Mouse (Mus musculus): Measurements from ENCODE around the gene Foxn3.

Foxn3 gene

DNA sequence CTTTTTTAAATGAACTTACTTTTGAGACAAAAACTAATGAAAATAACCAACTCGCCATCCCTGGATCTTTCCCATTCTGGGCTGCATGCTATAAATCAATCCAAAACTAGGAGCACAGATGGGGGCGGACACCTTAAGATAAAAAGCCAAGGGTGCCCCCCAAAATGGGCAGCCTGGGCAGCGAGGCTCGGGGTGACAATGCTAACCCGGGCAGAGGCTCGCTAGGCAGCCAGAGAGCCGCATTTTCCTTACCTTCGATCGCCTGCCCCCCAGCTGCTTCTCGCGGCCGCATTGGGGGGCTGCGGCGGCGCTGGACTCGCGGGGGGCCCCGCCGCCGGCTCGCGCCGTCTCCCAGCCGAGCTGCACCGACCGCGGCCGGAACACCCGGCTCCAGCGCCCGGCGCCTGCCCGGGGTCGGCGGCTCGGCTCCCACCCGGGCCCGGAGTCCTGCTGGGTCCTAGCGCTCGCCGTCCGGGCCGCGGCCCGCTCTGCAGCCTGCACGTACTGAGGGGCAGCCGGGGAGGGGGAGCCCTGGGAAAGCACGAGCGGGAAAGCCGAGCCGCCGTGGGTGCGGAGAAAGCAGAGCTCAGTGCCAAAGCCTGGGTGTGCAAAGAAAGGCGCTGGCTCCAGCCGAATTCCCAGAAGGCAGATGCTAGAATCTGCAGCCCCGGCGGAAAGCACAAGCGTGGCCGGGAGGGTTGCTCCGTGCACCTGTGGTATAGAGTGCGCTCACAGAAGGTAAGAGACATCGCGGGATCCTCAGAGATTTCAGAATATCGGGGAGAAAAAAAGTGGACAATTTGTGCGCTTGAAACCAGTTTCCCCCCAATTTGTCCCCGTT lies at the start of gene Foxn3:
Gene Foxn3, minus strand, starts transcription at position 364 of the 841 bp plus-strand sequence.
- DNase-seq = peak; percentile 71 to 87

DNA sequence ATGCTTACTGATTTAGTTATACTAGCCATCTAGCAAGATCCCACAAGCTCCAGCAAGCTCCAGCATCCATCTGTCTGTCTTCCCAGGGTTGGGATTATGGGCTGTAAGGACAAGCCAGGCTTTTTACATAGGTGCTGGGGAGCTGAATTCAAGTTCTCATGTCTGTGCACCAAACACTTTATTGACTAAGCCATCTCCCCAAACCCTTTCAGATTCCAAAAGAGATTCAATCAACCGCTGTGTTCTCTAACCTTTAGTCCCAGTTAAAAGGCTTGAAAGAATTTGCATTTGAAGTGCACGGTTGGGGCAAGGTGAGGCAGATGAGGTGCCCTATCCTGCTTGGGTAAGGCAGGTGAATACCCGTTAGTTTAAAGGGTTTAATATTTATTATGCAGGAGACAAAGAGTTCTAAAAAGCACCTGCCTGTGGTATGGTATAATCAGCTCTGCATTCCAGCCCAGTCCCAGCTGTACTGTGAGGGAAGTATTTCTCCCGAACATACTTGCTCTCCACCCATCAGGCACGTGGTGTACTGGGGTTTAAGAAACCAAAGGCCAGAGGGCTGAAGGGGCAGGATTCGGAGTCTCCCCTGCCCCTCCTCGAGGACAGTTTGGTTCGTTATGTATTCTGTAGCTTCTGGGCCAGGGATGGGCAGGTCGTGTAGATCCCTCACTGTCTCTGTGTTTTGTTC lies 48.9 kb upstream of the Foxn3 start:
- no peak for DNase-seq

DNA sequence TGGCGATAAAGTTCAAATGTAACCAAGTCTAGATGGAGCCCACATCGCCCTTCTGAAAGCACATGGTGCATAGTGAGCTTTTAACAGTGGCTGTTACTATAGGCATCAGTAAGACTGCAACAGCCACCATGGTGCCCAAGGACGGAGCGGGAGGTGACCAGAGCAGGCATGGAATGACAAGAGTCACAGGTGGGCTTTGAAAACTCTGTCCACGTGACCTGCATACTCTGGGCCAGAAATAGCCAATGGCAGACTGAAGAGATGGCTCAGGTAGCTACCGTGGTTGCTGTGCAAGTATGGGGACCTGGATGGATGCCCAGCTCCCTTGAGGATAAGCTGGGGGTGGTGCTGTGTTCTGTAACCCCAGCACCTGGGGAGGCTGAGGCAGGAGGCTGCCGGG lies 47.5 kb upstream of the Foxn3 start:
- DNase-seq = no peak

DNA sequence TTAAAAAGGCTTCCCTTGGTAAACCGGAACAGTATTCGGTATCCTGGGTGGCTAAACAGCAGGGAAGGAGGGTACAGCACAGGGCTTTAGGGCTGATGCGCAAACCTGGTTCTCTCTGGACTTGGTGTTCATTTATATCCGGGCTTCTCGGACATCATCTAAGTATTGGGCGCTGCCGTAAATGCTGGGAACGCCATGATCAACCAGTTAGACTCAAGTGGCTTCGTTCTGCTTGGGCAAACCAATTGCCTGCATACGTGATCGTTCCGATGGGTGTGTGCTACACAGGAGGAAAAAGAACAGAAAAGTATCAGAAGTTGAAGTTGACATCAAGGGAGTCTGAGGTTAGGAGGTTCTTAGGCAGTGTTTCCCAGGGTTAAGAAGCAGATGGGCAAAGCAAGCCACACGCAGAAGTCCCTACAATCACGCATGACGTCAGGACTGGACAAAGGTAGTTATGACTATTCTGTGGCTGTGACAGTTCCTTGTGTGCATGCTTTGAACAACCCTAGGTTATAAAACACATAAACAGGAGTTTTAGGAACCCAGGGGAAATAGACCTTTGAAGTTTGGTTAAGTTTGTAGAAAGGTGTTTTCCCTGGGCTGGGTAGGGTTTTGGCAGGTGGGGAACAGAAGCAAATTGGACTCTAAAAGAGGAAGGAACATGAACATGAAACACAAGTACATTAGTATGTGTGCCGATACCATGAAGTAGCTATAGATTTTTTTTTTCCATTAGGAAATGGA lies 46.9 kb upstream of the Foxn3 start:
- no peak for DNase-seq

DNA sequence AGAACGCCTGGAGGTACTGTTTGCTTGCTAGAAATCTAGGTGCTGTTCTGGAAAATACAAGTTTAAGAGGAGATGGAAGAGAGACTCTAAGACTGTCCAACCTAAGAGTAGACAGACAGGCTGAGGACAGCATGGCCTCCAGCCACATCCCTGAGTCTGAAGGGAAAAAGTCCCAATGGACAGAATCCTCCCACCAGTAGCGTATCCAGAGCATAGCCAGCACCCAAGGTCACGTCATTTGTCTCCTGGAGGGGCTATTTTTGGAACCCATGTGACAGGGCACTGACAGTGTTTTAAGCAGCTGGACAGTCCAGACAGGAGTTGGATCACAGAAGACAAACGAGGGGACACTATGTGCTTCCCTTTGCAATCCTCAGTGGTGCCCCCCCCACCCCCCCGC lies 46.3 kb upstream of the Foxn3 start:
- no peak for DNase-seq

DNA sequence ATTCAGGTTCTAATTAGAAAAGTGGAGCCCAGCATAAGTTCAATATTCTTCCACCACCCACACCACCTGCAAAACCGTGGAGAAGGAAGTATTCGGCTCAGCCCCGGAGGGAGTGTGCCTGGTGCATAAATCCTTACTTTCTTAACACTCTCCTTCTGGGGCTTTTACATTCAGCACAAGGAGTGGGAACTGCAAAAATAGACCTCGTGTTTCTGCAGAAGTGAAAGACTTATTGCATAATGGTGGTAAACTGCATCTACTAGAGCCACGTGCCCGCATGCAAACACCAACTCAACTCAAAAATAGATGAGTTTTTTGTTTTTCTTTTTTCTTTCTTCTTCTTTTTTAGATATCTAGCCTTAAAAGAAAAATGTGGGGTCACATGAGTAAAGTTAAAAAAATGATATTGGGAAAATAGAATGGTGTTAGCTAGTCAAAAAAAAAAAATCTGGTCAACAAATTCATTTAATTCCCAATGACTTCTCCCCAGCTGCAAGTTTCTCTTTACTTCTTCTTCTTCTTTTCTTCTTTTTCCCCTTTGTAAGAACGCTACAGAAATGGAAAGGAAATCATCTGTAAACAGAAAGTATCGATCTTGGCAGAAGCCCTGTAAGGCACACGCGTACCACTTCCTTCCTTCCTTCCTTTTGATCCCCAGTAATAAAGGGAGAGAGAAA lies 45.0 kb upstream of the Foxn3 start:
- no peak for DNase-seq

DNA sequence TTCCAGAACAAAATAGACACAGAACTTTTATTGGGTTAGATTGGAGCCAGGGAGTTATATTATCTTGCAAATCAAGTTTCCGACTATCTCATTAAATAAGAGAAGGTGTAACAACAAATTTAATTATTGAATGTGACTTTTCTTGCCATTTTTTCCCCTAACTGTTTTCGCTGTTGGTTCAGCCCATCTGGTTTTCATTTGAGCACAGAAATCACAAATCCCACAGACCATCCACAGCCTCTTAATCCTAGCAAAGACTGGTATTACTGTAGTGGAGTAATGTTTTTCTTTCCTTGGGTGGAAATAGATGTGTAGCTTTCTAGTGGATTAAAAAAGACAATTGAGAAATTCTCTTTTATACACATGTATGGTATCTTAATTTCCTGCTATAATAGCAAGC lies 40.0 kb upstream of the Foxn3 start:
- no peak for DNase-seq

DNA sequence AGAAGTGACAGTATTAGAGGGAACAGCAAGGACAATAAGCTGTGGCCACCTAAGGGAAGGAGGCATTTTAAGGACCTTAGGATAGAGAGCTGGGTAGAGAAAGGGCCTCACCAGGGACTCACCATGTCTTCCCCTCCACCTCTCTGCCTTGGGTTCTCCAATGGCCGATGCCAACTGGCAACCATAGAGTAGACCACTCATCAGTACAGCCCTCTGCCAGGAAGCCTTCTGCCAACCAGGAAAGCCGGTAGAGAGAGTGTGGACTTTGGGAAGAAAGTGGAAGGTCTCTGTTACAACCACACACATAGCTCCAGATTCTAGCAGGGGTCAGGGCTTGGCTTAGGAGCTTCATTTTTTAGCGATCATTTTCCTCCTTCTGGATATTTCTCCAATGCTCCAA lies 38.5 kb upstream of the Foxn3 start:
- DNase-seq = no peak

DNA sequence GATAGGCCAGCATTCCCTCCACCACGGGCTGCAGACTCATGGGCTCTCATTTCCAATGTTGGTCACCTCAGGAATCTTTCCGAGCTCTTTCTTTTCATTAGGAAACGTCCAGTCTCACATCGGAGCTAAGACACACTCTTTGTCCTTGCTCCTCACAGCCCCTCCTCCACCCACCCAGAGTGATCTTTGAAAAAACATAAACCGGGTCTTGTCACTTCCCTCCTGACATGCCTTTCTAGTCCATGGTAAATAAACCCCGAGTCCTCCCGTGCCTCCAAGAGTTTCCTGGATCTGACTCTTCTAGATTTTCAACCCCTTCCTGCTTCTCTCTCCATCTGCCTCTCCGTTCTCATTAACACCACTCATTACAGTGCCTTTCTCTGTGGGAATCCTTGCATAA lies 38.0 kb upstream of the Foxn3 start:
- no peak for DNase-seq

DNA sequence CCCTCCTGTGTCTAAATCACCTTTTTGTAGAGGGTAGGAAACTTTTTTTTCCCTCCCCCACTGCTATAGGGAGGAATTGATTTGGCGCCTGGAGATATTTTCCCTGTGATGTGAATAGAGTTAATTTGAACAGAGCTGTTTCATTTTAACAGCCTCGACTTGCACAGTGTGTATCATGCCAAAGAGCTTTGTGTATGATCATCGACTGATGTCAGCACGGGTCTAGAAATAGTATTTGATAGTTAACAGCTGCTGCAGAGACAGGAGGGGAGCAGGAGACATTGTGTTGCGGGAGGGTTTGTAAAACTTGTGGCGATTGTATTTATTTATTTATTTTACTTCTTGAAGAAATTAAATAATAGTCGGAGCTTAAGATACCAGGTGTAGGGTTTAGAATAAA lies 36.2 kb upstream of the Foxn3 start:
- no peak for DNase-seq

DNA sequence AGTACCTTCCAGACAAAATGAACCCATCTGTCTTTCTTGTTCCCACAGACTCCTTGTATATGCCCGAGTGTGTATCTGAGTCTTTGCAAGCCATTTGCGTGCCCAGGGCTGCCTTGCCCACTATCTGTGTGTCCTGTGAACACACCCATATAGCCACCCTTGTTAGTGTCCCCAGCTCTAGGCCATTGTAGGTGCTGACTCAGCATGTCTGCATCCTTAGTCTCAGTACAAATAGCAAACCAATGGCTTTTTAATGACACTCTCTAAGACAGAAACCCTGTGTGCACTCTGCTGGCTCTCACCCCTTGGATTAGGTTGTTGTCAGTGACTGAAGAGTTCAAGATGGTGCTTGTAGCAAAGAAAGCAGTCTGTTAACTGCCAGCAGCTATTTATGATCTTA lies 33.0 kb upstream of the Foxn3 start:
- no peak for DNase-seq

DNA sequence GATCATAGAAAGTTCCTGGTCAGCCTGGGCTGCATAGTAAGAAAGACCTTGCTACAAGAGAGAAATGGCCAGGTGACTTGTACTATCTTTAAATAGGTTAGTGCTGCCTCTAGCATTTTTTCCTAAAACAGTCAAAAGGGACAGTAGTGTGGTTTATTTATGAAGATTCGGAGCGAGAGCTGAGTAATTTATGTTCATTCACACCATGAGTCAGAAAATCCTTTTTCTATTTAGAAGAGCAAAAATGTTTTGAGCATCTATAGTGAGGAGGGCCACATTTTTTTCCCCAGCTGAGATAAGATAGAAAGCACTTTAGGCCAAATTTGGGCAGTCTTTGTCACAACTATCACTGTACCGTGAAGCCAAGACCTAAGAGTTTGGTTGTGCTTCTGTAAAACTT lies 24.0 kb upstream of the Foxn3 start:
- DNase-seq = no peak

DNA sequence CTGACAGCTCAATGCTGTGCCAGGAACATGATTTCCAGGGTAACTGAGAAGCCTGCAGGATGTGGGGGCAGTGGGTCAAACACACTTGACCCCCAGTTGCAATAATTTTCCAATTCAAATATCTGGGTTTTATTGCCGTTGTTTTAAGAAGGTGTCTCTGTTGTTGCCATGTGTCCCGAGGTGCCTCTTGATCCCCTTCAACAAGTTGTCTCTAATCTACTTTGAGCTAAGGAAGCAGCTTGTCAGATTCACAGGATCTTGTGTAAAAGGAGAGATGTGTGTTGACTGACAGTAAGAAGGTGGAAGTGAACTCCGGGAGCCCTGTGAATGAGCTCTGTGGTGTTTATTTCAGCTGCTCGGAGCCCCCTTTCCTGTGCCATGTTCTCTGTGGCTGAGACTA lies 16.6 kb upstream of the Foxn3 start:
- DNase-seq = peak in 1 of 2 experiments; percentile 27

DNA sequence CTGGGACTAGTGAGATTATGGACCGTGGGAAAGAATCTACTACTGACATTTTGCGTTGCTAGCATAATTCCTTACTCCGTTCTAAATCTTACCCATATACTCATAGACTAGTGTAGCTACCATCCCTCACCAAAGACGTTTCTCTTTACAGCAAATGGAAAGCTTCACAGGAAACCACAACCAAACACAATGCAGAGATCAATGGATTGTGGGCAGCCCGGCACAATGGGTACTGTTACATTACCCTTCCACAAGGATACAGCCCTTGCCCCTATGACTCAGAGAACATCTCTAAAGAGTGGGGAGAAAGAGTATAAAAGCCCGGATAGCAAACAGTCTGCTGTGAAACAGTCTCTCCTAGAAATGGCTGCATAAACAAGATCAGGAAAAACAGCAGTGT lies 13.3 kb upstream of the Foxn3 start:
- DNase-seq = no peak

DNA sequence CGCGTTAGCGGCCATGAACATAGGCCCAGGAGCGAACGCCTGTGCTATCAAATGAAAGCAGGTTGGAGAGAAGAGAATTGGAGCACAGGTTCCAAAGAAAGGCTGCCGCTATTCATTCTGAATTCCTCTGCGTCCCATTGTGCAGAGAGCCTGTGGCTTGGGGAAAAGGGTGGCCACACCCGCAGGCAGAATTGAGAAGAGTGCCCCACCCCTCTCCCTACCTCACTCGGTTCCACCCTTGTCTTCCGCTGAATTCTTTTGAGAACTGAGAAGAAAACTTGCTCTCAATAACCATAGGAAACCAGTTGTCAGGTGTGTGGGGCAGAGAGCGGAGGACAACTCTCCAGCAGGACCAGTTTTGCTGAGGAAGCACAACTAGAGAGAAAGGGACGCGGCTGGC lies 10.9 kb upstream of the Foxn3 start:
- DNase-seq = no peak

DNA sequence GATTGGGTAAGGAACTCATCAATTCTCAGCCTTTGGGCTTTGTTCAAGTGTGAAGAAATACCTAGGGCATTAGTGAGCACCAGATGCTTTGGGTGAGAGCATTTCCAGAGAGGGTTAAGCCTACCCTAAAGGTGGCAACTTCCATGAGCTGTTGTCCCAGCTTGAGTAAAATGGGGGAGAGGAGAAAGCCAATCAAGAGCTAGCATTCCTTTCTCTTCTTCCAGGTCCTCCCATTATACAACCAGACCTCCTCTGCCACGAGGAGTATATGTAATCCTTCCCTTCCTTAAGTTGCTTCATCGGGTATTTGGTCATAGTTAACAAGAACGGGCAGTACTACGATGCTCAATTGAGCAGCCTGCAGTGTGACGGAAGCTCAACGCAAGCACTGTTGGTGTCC lies 9.7 kb upstream of the Foxn3 start:
- DNase-seq = no peak

DNA sequence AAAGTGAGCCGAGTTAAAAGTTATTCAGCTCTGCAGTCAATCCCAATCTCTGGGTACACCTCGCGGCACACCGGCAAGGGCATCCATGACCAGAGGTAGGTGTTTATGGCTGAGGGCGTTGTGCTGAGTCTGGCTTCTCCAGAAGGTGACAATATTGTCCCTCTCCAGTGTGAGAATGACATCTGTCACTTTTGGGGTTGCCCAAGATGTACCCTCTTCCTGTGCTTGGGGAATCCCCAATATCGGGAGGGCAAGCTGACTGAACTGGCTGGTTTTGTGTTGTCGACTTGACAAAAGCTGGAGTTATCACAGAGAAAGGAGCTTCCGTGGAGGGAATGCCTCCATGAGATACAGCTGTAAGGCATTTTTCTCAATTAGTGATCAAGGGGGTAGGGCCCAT lies 8.6 kb upstream of the Foxn3 start:
- no peak for DNase-seq

DNA sequence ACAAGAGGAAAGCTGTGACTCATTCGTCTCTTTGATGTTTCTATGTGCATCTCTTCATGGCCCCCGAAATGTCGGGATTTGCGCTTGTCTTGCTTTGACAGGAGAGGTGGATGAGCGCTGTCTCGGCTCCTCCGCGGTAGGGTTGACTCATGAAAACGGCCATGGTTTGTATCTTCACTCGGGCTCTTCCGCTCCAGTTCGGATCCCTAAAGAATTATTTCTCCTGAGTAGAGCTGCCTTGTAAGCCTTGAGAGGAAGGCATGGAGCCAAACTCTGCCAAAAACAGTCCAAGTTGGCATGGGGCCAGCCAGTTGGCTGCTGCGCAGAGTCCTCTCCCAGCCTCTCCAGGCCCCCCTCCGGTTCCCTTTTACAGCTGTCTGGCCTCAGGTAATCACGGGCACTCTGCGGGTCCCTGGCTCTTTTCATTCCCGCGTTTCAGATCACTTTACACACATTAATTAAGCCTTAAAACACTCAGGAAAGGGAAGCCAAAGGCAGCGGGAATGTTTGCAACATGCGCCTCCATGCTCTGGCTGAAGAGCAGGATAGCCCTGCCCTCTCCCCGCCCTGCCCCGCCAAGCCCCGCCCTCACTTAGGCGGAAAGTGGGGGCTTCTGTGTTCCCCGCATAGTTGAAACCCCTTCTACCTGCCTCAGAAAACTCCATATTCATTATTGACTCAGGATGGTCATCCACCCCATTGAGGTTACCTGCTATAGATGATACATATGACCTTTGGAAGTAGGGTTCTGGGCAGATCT lies 7.0 kb upstream of the Foxn3 start:
- DNase-seq = peak; percentile 60 to 69

DNA sequence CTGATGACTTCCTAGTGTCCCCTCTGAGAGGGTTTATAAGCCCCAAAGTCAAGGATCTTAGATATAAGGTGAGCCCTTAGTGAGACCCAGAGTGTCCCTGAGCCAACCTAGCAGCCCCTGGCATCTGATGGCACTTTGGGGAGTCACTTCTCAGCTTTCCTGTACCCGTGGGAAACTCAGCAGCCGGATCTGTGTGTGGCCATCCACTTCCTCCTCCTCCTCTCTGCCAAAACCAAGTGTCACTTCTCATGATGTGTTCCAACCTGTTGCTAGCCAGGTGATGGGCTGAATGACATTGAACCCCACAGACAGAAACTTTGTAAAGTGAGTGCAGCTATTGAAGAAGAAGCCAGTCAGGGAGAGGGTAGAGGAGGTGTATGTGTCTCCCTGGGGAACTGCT lies 2.2 kb upstream of the Foxn3 start:
- DNase-seq = no peak

DNA sequence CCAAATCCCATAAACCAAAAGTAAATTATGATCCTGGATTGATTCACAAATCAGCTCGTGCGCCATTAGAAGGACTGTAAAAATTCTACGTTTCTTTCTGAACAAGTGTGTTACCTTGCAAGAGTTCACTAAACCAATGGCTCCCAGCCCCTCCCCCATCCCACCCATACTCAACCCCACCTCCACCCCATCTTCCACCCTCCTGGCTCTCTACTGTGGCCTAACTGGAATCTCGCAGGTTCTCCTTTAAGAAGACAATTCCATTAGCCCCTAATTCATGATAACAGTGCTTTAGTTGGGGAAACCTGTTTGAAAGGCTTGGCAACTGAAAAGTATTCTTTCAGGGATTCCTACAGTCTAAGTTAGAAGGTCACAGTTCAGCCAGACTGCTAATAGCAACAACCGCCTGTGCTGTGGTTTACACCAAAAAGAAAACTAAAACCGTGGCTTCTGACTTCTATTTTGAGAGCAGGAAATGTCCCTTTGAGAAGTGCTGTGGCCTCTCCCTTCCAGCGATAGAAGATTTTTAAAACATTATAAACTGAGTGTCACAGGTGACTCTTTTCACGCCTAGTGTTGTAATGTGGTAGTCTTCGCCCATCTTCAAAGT lies 1.0 kb upstream of the Foxn3 start:
- DNase-seq = no peak

DNA sequence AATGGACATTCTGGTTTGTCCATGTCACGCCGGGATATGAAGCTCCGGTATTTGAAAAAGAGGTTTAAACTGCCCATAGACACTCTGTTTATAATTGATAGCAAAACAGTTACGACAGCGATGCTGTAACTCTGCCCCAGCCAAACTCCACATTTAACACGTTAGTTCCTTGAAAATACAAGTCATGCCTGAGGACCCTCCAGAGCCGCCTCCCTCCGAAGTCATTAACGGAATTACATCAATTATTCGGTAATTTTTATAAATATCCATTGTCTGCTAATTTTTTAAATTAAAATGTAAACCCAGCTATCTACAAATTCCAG lies 554 bp downstream of the Foxn3 start:
- peak in 1 of 2 experiments; percentile 51 for DNase-seq
